8 mouse cellular contexts compared by ENCODE assay signal in the genomic region with DNA sequence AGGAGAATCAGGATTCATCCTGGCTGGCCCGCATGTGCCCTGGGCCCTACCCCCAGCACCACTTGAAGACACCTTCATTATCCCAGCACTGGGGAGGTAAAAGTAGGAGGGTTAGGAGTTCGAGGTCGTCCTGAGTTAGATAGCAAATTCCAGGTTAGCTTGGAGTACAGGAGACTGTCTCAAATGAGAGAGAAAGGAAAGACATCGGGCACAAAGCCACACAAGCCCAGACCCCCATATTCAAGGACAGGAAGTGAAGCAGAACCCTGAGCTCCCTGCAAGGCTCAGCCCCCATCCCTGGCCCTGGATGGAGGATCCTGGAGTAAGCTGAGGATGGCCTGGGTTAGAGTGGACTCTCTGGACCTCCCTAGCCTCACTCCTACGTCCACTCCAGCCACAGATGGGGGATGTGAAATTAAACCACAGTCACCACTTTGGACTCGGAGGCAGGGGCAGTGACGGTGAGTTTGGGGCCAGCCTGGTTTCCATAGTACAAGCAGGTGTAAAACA. TPM values are rescaled to one million over a fixed set of nuclear protein-coding genes. Genes with fewer than 3 reads are reported as not detected.
A peak's percentile ranks its signal among the peaks of the same experiment; 100 is the strongest.
DNase-seq lines count a peak whose midpoint lies in the region; ATAC-seq and TF ChIP-seq lines count a peak whose summit lies in the region.

No protein-coding gene starts in this region.

- peak overlapping the region; percentile 56; the same call in 1 of the 2 replicates for H3K27ac ChIP-seq in kidney, embryonic 14.5 days (ENCODE audit: low read depth, low read length)
- H3K27ac ChIP-seq in cortical plate, adult 2 months (ENCODE audit: insufficient read depth, low read length) = no peak overlapping the region
- H3K27ac ChIP-seq in hindbrain, embryonic 15.5 days (replicated peaks) = no peak overlapping the region
- no peak overlapping the region for H3K27ac ChIP-seq in midbrain, embryonic 14.5 days (replicated peaks; ENCODE audit: low read depth, low read length)

- no peak for TF ChIP-seq CTCF in cortical plate, adult 2 months (IDR thresholded peaks at IDR 0.05; ENCODE audit: extremely low read depth, insufficient read depth, low read length)

- H3K4me2 ChIP-seq in kidney, embryonic 14.5 days (replicated peaks; ENCODE audit: low read depth, low read length) = peak overlapping the region; percentile 30
- H3K4me2 ChIP-seq in hindbrain, embryonic 15.5 days = peak overlapping the region; percentile 78
- peak overlapping the region; percentile 54 for H3K4me2 ChIP-seq in midbrain, embryonic 14.5 days (ENCODE audit: low read length)

- DNase-seq in kidney, postnatal 36 days = no peak
- no peak for DNase-seq in midbrain, embryonic 14.5 days
- no peak for DNase-seq in gastrocnemius, postnatal 4 days (ENCODE audit: low spot score in 2 of 2)
- DNase-seq in right cerebral cortex, postnatal 10 days (ENCODE audit: low spot score in 2 of 2) = no peak
- no peak for DNase-seq in frontal cortex, adult 2 months (ENCODE audit: extremely low spot score in 1 of 2, low spot score in 1 of 2)

- ATAC-seq in kidney, embryonic 14.5 days (ENCODE audit: low FRiP score, low TSS enrichment) = 0 out of 2 replicates have a peak, but pooled peaks have one; percentile 3
- no peak for ATAC-seq in hindbrain, embryonic 15.5 days (ENCODE audit: low FRiP score, low read depth)
- no peak for ATAC-seq in midbrain, embryonic 14.5 days (ENCODE audit: low FRiP score, low TSS enrichment)

- no peak for TF ChIP-seq POLR2A in cortical plate, adult 2 months (IDR thresholded peaks at IDR 0.05; ENCODE audit: extremely low read depth, insufficient read depth, low read length)

- 12% methylated on average over 7 of the region's 7 CpGs for WGBS in kidney, embryonic 14.5 days
- WGBS in hindbrain, embryonic 15.5 days = 28% methylated on average over 7 of the region's 7 CpGs
- WGBS in midbrain, embryonic 14.5 days = 12% methylated on average over 7 of the region's 7 CpGs

- H3K4me1 ChIP-seq in kidney, embryonic 14.5 days (ENCODE audit: control insufficient read depth, insufficient read depth, low read length) = peaks cover 64% of the 10 kb centered on the region
- H3K4me1 ChIP-seq in cortical plate, adult 2 months (ENCODE audit: control insufficient read depth, insufficient read depth, low read length) = peaks cover 4% of the 10 kb centered on the region
- H3K4me1 ChIP-seq in hindbrain, embryonic 15.5 days (replicated peaks) = peaks cover 52% of the 10 kb centered on the region
- H3K4me1 ChIP-seq in midbrain, embryonic 14.5 days (ENCODE audit: control insufficient read depth, insufficient read depth, low read length) = peaks cover 33% of the 10 kb centered on the region

- no peaks in the 10 kb centered on the region for H3K27me3 ChIP-seq in kidney, embryonic 14.5 days (ENCODE audit: control insufficient read depth, insufficient read depth, low read length)
- peaks cover 19% of the 10 kb centered on the region; the same call in 1 of the 2 replicates for H3K27me3 ChIP-seq in hindbrain, embryonic 15.5 days
- H3K27me3 ChIP-seq in midbrain, embryonic 14.5 days (ENCODE audit: control insufficient read depth, insufficient read depth, low read length) = peaks cover 10% of the 10 kb centered on the region; the same call in 1 of the 2 replicates

- no peak overlapping the region for H3K4me3 ChIP-seq in kidney, embryonic 14.5 days (ENCODE audit: low read length)
- peak overlapping the region; percentile 1; the same call in 1 of the 2 replicates for H3K4me3 ChIP-seq in cortical plate, adult 2 months (ENCODE audit: insufficient read depth, low read length)
- peak overlapping the region; percentile 33 for H3K4me3 ChIP-seq in hindbrain, embryonic 15.5 days
- H3K4me3 ChIP-seq in midbrain, embryonic 14.5 days (replicated peaks; ENCODE audit: low read depth, low read length) = no peak overlapping the region

- no peaks in the 10 kb centered on the region for H3K9me3 ChIP-seq in kidney, embryonic 14.5 days (ENCODE audit: control insufficient read depth, low read length)
- H3K9me3 ChIP-seq in hindbrain, embryonic 15.5 days = no peaks in the 10 kb centered on the region
- no peaks in the 10 kb centered on the region for H3K9me3 ChIP-seq in midbrain, embryonic 14.5 days (ENCODE audit: control insufficient read depth, low read length)

- H3K9ac ChIP-seq in kidney, embryonic 14.5 days (ENCODE audit: low read depth, low read length) = no peak overlapping the region
- no peak overlapping the region for H3K9ac ChIP-seq in hindbrain, embryonic 15.5 days
- H3K9ac ChIP-seq in midbrain, embryonic 14.5 days (replicated peaks; ENCODE audit: low read length) = no peak overlapping the region

- no peaks in the 10 kb centered on the region for H3K36me3 ChIP-seq in kidney, embryonic 14.5 days (ENCODE audit: control insufficient read depth, insufficient read depth, low read length)
- H3K36me3 ChIP-seq in hindbrain, embryonic 15.5 days = no peaks in the 10 kb centered on the region
- no peaks in the 10 kb centered on the region for H3K36me3 ChIP-seq in midbrain, embryonic 14.5 days (ENCODE audit: control insufficient read depth, insufficient read depth, low read length)

RNA-seq across cellular contexts. Expression of a gene that starts 0.6 kb away (rescaled TPM):
- 12.6 and 15.5 TPM in 2 replicates for polyA plus RNA-seq in kidney, embryonic 14.5 days (2014; fragmentation: Nextera tagmentation; extraction: Ambion mirVana)
- polyA plus RNA-seq in cortical plate, adult 2 months (2012; rRNA removed) = 21.2 and 25.3 TPM in 2 replicates
- 8.7 and 9.8 TPM in 2 replicates for polyA plus RNA-seq in hindbrain, embryonic 15.5 days (2015; fragmentation: Nextera tagmentation; extraction: Ambion mirVana)
- 3.2 and 3.5 TPM in 2 replicates for polyA plus RNA-seq in midbrain, embryonic 14.5 days (2014; fragmentation: Nextera tagmentation; extraction: Ambion mirVana)
- total RNA-seq in gastrocnemius, postnatal 4 days (2021) = 1 to 10 TPM; 5.2 to 6.6 TPM
- polyA plus RNA-seq in frontal cortex, adult 2 months (2012; rRNA removed) = 12.8 and 17.4 TPM in 2 replicates

RNA-seq across cellular contexts. Expression of a gene that starts 4.6 kb away (rescaled TPM):
- polyA plus RNA-seq in kidney, embryonic 14.5 days (2014; fragmentation: Nextera tagmentation; extraction: Ambion mirVana) = 0.84 and 0.86 TPM in 2 replicates
- 3.7 and 4.2 TPM in 2 replicates for polyA plus RNA-seq in cortical plate, adult 2 months (2012; rRNA removed)
- polyA plus RNA-seq in hindbrain, embryonic 15.5 days (2015; fragmentation: Nextera tagmentation; extraction: Ambion mirVana) = 1.7 and 2.1 TPM in 2 replicates
- 0.74 and 1.1 TPM in 2 replicates for polyA plus RNA-seq in midbrain, embryonic 14.5 days (2014; fragmentation: Nextera tagmentation; extraction: Ambion mirVana)
- 1 to 10 TPM; 1.2 to 1.7 TPM for total RNA-seq in gastrocnemius, postnatal 4 days (2021)
- 4.1 and 5.2 TPM in 2 replicates for polyA plus RNA-seq in frontal cortex, adult 2 months (2012; rRNA removed)

RNA-seq across cellular contexts. Expression of a gene that starts 26.1 kb away (rescaled TPM):
- polyA plus RNA-seq in kidney, embryonic 14.5 days (2014; fragmentation: Nextera tagmentation; extraction: Ambion mirVana) = 39.9 and 40.7 TPM in 2 replicates
- 31.2 and 33.3 TPM in 2 replicates for polyA plus RNA-seq in cortical plate, adult 2 months (2012; rRNA removed)
- 49.0 and 49.1 TPM in 2 replicates for polyA plus RNA-seq in hindbrain, embryonic 15.5 days (2015; fragmentation: Nextera tagmentation; extraction: Ambion mirVana)
- 47.7 and 58.1 TPM in 2 replicates for polyA plus RNA-seq in midbrain, embryonic 14.5 days (2014; fragmentation: Nextera tagmentation; extraction: Ambion mirVana)
- total RNA-seq in gastrocnemius, postnatal 4 days (2021) = 10 to 100 TPM; 13.6 to 18.2 TPM
- 33.9 and 36.2 TPM in 2 replicates for polyA plus RNA-seq in frontal cortex, adult 2 months (2012; rRNA removed)

RNA-seq across cellular contexts. Expression of a gene that starts 26.9 kb away (rescaled TPM):
- polyA plus RNA-seq in kidney, embryonic 14.5 days (2014; fragmentation: Nextera tagmentation; extraction: Ambion mirVana) = 11.3 and 18.5 TPM in 2 replicates
- polyA plus RNA-seq in cortical plate, adult 2 months (2012; rRNA removed) = 143 and 144 TPM in 2 replicates
- polyA plus RNA-seq in hindbrain, embryonic 15.5 days (2015; fragmentation: Nextera tagmentation; extraction: Ambion mirVana) = 19.4 and 23.6 TPM in 2 replicates
- polyA plus RNA-seq in midbrain, embryonic 14.5 days (2014; fragmentation: Nextera tagmentation; extraction: Ambion mirVana) = 8.9 and 16.8 TPM in 2 replicates
- 10 to 100 TPM; 16.0 to 17.7 TPM for total RNA-seq in gastrocnemius, postnatal 4 days (2021)
- polyA plus RNA-seq in frontal cortex, adult 2 months (2012; rRNA removed) = 106 and 108 TPM in 2 replicates

RNA-seq across cellular contexts. Expression of a gene that starts 27.1 kb away (rescaled TPM):
- 29.3 and 30.4 TPM in 2 replicates for polyA plus RNA-seq in kidney, embryonic 14.5 days (2014; fragmentation: Nextera tagmentation; extraction: Ambion mirVana)
- 97.8 and 112 TPM in 2 replicates for polyA plus RNA-seq in cortical plate, adult 2 months (2012; rRNA removed)
- polyA plus RNA-seq in hindbrain, embryonic 15.5 days (2015; fragmentation: Nextera tagmentation; extraction: Ambion mirVana) = 46.6 and 46.9 TPM in 2 replicates
- 20.4 and 25.7 TPM in 2 replicates for polyA plus RNA-seq in midbrain, embryonic 14.5 days (2014; fragmentation: Nextera tagmentation; extraction: Ambion mirVana)
- total RNA-seq in gastrocnemius, postnatal 4 days (2021) = 10 to 100 TPM in 1 of 2 experiments, 1 to 10 TPM in 1; 7.8 to 10.5 TPM
- polyA plus RNA-seq in frontal cortex, adult 2 months (2012; rRNA removed) = 120 and 136 TPM in 2 replicates

Comparison
In these comparisons a context has a peak if more than half of its experiments do, and no peak if none do; other contexts are left out.
1. H3K4me3 ChIP-seq: peak in cortical plate, adult 2 months (single experiment) and hindbrain, embryonic 15.5 days (single experiment); none in kidney, embryonic 14.5 days (single experiment) and midbrain, embryonic 14.5 days (single experiment).
2. Peak in every context shown above with its lines, with median percentiles within 50 percentile points of each other: H3K4me2 ChIP-seq.